Mouse (Mus musculus) lung, adult 2 months (tissue): ENCODE data around the gene Trp53bp2.

Experiments
- CTCF ChIP-seq: fragments of 200-500 bp; IDR thresholded peaks from 2 replicates; pipeline ENCODE4 v1.5.1; 2011; ENCODE audit warnings: mild to moderate bottlenecking, low read length, control low read depth; ENCODE audit not compliant: insufficient read depth
- POLR2A ChIP-seq: fragments of 200-500 bp; IDR thresholded peaks from 2 replicates; pipeline ENCODE4 v1.6.1; 2011; ENCODE audit warnings: low read depth, mild to moderate bottlenecking, control low read depth, low read length, borderline replicate concordance; ENCODE audit errors: extremely low read depth

DNA sequence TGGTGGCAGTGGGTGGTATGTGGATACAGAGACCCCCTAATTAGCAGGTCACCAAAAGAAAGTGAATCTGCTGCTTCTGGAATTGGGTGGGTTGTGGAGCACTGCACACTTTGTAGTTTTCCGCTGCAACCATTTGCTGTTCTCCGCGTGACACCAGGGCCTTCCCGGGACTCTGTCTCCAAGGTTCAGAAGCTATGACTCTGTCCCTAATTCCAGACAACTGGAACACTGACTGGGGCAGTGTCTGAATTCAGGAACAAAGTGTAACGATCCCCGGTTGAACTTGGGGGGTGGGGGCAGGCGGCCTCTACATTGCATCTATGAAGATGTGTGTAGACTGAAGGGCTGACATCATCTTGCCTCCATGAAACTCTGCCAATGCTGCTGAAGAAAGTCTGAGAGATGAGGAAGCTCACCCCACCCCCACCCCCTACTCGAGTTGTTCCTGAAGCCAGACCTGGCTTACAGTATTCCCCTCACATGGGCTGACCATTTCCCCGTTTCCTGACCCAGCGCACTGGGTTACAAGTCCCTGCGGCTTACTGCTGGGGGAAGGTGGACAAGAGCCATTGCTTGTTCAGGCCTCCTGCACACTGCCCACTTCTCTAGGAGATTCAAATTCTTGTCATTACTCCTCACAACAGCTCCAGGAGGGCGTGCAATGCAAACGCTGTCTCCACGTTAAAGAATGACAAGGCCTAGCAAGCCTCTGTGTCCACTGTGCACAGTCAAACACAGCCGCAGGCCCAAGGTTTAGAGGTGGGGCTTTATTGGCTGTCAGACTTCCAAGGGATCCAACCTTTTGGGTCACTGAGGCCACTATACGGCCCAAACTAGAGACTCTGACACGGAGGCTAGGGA is 85.5 kb downstream of the Trp53bp2 start:
- TF ChIP-seq POLR2A (no peak), CTCF (no peak)
